In genomic region chr4:102087566-102088234, GRCm38 (mm10) we compare ENCODE assay signal across 8 mouse cellular contexts. TPM values are rescaled to one million over a fixed set of nuclear protein-coding genes. Genes with fewer than 3 reads are reported as not detected.
DNase-seq lines count a peak whose midpoint lies in the region; ATAC-seq and TF ChIP-seq lines count a peak whose summit lies in the region.

No protein-coding gene starts in this region.

- H3K4me1 ChIP-seq in megakaryocyte, embryonic 14.5 days: peaks cover 7% of the 10 kb centered on the region; the same call in 1 of the 2 replicates
- no peaks in the 10 kb centered on the region for H3K4me1 ChIP-seq in cortical plate, adult 2 months (ENCODE audit: control insufficient read depth, insufficient read depth, low read length)
- peaks cover 4% of the 10 kb centered on the region; the same call in 1 of the 2 replicates for H3K4me1 ChIP-seq in midbrain, embryonic 14.5 days (ENCODE audit: control insufficient read depth, insufficient read depth, low read length)

- no peak for TF ChIP-seq CTCF in cortical plate, adult 2 months (IDR thresholded peaks at IDR 0.05; ENCODE audit: extremely low read depth, insufficient read depth, low read length)

- ATAC-seq in megakaryocyte, adult 5-6 weeks (ENCODE audit: poor library complexity, severe bottlenecking): no peak
- ATAC-seq in midbrain, embryonic 14.5 days (ENCODE audit: low FRiP score, low TSS enrichment): peak; percentile 84

- no peak for TF ChIP-seq POLR2A in cortical plate, adult 2 months (IDR thresholded peaks at IDR 0.05; ENCODE audit: extremely low read depth, insufficient read depth, low read length)

- no peaks in the 10 kb centered on the region for H3K36me3 ChIP-seq in megakaryocyte, embryonic 14.5 days (replicated peaks; ENCODE audit: low read length)
- H3K36me3 ChIP-seq in midbrain, embryonic 14.5 days (ENCODE audit: control insufficient read depth, insufficient read depth, low read length): no peaks in the 10 kb centered on the region

- H3K9me3 ChIP-seq in megakaryocyte, embryonic 14.5 days: peaks cover 11% of the 10 kb centered on the region
- no peaks in the 10 kb centered on the region for H3K9me3 ChIP-seq in midbrain, embryonic 14.5 days (ENCODE audit: control insufficient read depth, low read length)

- peak overlapping the region; percentile 80 for H3K4me3 ChIP-seq in megakaryocyte, embryonic 14.5 days (replicated peaks)
- H3K4me3 ChIP-seq in cortical plate, adult 2 months (ENCODE audit: insufficient read depth, low read length): peak overlapping the region; percentile 93
- H3K4me3 ChIP-seq in midbrain, embryonic 14.5 days (replicated peaks; ENCODE audit: low read depth, low read length): peak overlapping the region; percentile 65

- H3K9ac ChIP-seq in midbrain, embryonic 14.5 days (replicated peaks; ENCODE audit: low read length): peak overlapping the region; percentile 62

- peak; percentile 4 to 11 for DNase-seq in heart, postnatal 10 days
- DNase-seq in left cerebral cortex, postnatal 10 days (ENCODE audit: extremely low spot score in 1 of 2, low spot score in 2 of 2): peak; percentile 21 to 70
- peak; percentile 78 for DNase-seq in midbrain, embryonic 14.5 days
- DNase-seq in yolk sac, embryonic 10.5 days (ENCODE audit: low spot score): peak; percentile 30
- no peak for DNase-seq in c-Kit-positive CD71-positive TER-119-positive erythroid progenitor cells, embryonic 14.5 days (ENCODE audit: low spot score)

- peak overlapping the region; percentile 82 for H3K27ac ChIP-seq in cortical plate, adult 2 months (ENCODE audit: insufficient read depth, low read length)
- H3K27ac ChIP-seq in midbrain, embryonic 14.5 days (replicated peaks; ENCODE audit: low read depth, low read length): peak overlapping the region; percentile 33; the same call in 1 of the 2 replicates

- H3K27me3 ChIP-seq in megakaryocyte, embryonic 14.5 days (replicated peaks): peaks cover 24% of the 10 kb centered on the region
- H3K27me3 ChIP-seq in midbrain, embryonic 14.5 days (ENCODE audit: control insufficient read depth, insufficient read depth, low read length): peaks cover 10% of the 10 kb centered on the region

- peak overlapping the region; percentile 94 for H3K4me2 ChIP-seq in midbrain, embryonic 14.5 days (ENCODE audit: low read length)

- under 1% methylated on average over 64 of the region's 64 CpGs for WGBS in midbrain, embryonic 14.5 days

- intact Hi-C loops in heart, postnatal 10 days (cut with DNase I): no loop called here
- intact Hi-C loops in left cerebral cortex, postnatal 10 days (cut with DNase I): no loop called here

RNA-seq across cellular contexts. Expression of gene Pde4b, which starts 0.4 kb away (rescaled TPM):
- polyA plus RNA-seq in megakaryocyte, embryonic 14.5 days (2012; ENCODE audit: insufficient read depth, low replicate concordance): 1.2 TPM in 1 of 2 replicates, not detected in the other
- total RNA-seq in megakaryocyte, adult 5-6 weeks (2015): 17.1 and 18.1 TPM in 2 replicates
- total RNA-seq in megakaryocyte, adult 5-6 weeks (2017): 16.7 and 20.0 TPM in 2 replicates
- 79.8 and 87.4 TPM in 2 replicates for polyA plus RNA-seq in cortical plate, adult 2 months (2012; rRNA removed)
- total RNA-seq in heart, postnatal 10 days (2021): 10 to 100 TPM; 43.7 to 57.0 TPM
- total RNA-seq in left cerebral cortex, postnatal 10 days (2021): 10 to 100 TPM; 85.9 to 89.8 TPM
- 49.4 and 49.8 TPM in 2 replicates for polyA plus RNA-seq in midbrain, embryonic 14.5 days (2014; fragmentation: Nextera tagmentation; extraction: Ambion mirVana)
